Mouse (Mus musculus): ENCODE measurements at regions not wholly inside any gene's neighbourhood (a gene's known extent, or its start where the extent isn't known, plus 50 kb on each side); places are given as distances from the start of the nearest gene placed in this dataset.

DNA sequence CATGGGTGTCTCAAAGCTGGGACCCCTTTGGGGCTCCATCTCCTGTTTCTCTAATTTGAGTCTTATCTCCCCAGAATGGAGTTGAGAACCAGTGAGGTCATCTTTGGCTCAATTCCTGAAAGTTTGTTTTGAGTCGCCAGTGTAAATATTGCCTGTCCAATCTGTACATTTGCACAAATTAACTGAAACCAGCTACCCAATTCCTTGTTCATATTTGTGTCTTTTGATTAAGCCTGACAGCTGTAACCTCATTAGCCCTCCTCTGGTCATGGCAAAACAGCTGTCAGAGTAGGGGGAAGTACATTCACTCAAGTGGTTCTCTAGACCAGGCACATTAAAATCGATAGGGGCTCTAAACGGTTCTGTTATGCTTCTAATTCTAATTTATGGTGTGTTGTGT is 177.0 kb downstream of the Rps12 start:
- DNase-seq: no peak

DNA sequence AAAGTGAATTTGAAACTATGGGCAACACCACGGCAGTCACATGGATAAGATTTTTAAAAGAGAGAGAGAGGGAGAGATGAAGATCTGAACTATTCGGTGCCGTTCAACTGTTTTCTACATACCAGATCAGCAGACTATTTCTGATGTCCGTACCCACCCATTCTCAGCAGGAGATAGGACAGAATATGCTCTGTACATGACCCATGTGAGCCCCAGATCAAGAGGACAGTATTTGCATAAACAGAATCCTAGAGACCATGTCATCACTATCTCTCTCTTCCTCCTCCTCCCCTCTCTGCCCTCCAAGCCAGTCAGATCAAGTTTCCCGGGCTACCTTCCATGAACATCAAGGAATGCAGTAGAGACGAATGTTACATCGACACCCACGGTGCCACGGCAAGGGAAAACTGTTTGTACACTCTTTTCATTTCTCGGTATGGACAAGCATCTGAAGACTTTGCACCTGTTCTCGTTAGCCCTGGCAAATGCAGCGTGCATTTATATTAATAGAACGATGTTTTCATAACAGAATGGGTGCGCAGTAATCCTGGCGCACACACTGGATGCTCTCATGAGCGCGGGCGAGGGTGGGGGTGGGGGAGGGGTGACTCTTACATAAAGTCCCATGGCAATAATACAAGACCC is 177.7 kb downstream of the Rps12 start:
- no peak for DNase-seq

DNA sequence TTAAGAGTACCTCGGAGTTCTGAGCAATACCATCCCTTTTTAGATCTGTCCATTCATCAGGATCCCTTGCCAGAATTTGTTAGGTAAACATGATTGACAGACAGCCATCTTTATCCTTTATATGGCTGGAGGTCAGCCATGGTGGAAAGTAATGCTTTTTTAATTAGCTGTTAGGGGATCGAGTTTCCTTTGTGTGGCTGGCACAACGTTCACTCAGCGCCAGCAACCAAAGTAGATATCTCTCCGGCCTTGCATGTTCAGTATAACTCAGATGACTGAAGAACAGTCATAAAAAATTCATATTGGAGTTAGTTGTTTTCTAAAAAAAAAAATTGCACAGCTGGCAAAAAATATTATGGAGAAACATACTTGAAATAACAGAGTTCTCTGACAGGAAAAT is 186.4 kb downstream of the Rps12 start:
- no peak for DNase-seq

GRCm38 (mm10) chr10:23595541-23595940 is 191.5 kb downstream of the Rps12 start:
- no peak for DNase-seq

DNA sequence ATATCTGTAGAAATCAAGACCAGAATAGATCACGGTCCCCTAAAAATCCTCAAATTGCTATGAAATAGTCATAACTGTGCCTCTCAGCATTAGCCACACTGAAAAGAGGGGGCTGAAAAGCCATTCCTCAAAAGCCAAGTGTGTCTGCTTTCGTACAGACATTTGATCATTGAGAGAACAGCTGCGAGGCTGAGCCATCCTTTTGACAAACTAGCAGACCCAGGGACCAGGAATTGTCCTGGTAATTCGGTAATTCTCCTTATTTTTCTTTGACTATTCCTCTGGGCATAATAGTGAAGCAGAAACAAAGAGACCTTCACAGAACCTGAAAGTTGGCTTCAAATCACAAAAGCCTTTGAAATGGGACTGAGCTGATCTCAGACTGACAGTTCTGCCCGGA is 206.8 kb downstream of the Rps12 start:
- DNase-seq: no peak

- DNase-seq: peak; percentile 22
Measured at GRCm38 (mm10) chr10:23571013-23571412, 216.1 kb downstream of the Rps12 start.

- no peak for DNase-seq
Measured at GRCm38 (mm10) chr10:23569386-23569785, 217.7 kb downstream of the Rps12 start.

GRCm38 (mm10) chr10:23562273-23562885 is 211.8 kb upstream of the Eya4 start:
- no peak for DNase-seq

- DNase-seq: no peak
Measured at GRCm38 (mm10) chr10:23559980-23560658, 209.5 kb upstream of the Eya4 start.

GRCm38 (mm10) chr10:23557828-23558227 is 207.2 kb upstream of the Eya4 start:
- DNase-seq: no peak

- no peak for DNase-seq
Measured at GRCm38 (mm10) chr10:23549207-23549606, 198.6 kb upstream of the Eya4 start.

- no peak for DNase-seq
Measured at GRCm38 (mm10) chr10:23548322-23548721, 197.7 kb upstream of the Eya4 start.

GRCm38 (mm10) chr10:23542712-23543111 is 192.1 kb upstream of the Eya4 start:
- no peak for DNase-seq

- DNase-seq: peak; percentile 60
Measured at GRCm38 (mm10) chr10:23541914-23542313, 191.3 kb upstream of the Eya4 start.

GRCm38 (mm10) chr10:23534636-23535035 is 184.1 kb upstream of the Eya4 start:
- DNase-seq: no peak

GRCm38 (mm10) chr10:23531964-23532758 is 181.6 kb upstream of the Eya4 start:
- no peak for DNase-seq

DNA sequence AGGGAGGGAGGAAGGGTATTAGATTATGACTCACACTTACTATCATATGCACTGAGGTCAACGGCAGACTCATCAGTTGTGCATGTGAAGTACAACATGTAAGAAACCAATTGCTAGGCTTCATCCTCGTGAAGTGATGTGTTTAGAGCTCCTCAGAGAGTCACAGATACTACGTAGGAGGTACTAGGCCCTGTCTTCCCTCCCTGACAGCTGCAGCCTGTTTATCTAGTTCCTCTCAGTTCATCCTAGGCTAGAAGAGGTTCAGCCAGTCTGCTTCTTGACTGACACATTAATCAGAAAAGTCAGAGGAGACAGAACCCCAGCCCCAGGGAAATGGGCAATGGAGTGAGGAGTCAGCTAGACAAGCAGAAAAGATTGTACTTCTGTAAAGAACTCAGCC is 180.1 kb upstream of the Eya4 start:
- no peak for DNase-seq

GRCm38 (mm10) chr10:23526796-23527195 is 176.2 kb upstream of the Eya4 start:
- no peak for DNase-seq

- no peak for DNase-seq
Measured at GRCm38 (mm10) chr10:23522664-23523063, 172.1 kb upstream of the Eya4 start.

DNA sequence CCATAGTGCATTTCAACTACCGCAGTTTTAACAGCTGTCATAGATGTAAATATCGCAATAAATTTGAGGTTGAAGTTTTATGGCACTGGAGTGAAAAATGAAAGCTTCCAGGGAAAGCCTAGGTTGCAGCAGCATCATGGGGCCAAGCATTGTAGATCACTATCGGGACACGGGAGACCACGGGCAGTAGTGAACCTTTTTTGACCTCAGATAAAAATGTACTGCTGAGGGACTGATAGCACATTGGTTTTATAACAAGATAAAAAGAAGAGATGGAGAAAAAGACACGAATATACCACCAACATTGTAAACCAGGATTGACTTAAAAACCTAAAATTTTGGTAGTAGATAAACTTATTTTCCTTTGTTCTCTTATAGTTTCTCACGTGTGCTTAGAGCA is 143.1 kb upstream of the Eya4 start:
- no peak for DNase-seq

DNA sequence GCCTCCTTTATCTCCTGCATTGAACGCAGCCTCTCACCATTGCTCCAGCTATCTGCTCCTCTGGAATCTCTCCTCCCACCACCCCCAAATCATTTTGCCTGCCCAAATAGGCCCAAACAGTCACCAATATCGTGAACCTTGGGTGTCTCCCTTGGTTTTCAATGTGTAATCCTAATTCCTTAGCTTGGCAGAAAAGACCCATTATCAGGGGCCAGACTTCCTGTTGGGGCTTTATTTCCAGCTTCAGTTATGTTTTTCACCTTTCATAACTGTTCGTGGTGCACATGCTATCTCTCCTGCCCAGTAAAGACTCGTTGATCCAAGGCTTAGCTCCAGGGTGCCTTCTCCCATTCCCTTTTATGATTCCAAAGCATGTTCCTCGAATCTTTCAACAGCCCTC is 142.4 kb upstream of the Eya4 start:
- no peak for DNase-seq

GRCm38 (mm10) chr10:23488996-23489395 is 138.4 kb upstream of the Eya4 start:
- no peak for DNase-seq

DNA sequence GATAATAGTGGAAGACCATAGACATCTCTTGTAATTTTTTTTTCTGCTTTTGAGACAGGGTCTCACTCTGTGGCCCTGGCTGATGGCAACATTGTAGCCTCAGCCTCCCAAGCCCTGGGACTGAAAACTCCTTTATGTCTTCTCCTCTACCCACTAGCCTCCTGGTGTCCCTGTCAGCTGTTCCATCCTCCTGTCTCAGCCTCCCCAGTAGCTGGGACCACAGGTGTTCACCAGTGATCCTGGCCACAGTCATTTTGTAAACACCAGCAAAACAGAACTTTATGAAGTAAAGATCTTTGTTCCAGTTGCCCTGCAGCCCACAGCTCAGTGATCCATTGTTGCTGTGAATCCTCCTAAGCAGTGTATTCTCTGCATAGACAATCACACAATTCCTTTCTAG is 129.9 kb upstream of the Eya4 start:
- DNase-seq: no peak

GRCm38 (mm10) chr10:23478902-23479301 is 128.3 kb upstream of the Eya4 start:
- DNase-seq: no peak

Data from kidney, postnatal 14 days (tissue).